Mouse (Mus musculus) olfactory bulb, adult 2 months (tissue): Measurements from ENCODE around the gene Rtp4. TPM values are rescaled to one million over a fixed set of nuclear protein-coding genes. Genes with fewer than 3 reads are reported as not detected.

Experiments used
- H3K27ac ChIP-seq: fragments of 200-500 bp; 2 replicates; pipeline ENCODE4 v1.5.1; 2012; ENCODE audit warnings: low read depth, low read length; ENCODE audit not compliant: insufficient read depth
- H3K4me1 ChIP-seq: fragments of 200-500 bp; 2 replicates; pipeline ENCODE4 v1.6.1; 2012; ENCODE audit warnings: low read length; ENCODE audit not compliant: control insufficient read depth, insufficient read depth
- H3K4me3 ChIP-seq: fragments of 200-500 bp; 2 replicates; pipeline ENCODE4 v1.5.1; 2012; ENCODE audit warnings: mild to moderate bottlenecking, low read depth, low read length, moderate library complexity; ENCODE audit not compliant: insufficient read depth
- CTCF ChIP-seq: fragments of 200-500 bp; IDR thresholded peaks from 2 replicates; pipeline ENCODE4 v1.5.1; 2012; ENCODE audit warnings: low read depth, mild to moderate bottlenecking, low read length, moderate library complexity; ENCODE audit not compliant: insufficient read depth
- POLR2A ChIP-seq: fragments of 200-500 bp; IDR thresholded peaks from 2 replicates; pipeline ENCODE4 v1.6.1; 2012; ENCODE audit warnings: mild to moderate bottlenecking, low read depth, low read length, moderate library complexity; ENCODE audit not compliant: insufficient read depth
- whole genome bisulfite sequencing: fragments of 180-500 bp; shearing (Covaris S2); methylation state at CpG from one replicate; pipeline ENCODE4 v1.1.7; 2018; 5-methylcytosine and 5-hydroxymethylcytosine counted together
- polyA plus RNA-seq: library from polyadenylated mRNA; stranded (reverse); fragments of >200 nt; gene quantifications from 2 replicates; pipeline ENCODE4 v1.2.4, GENCODE M21; 2012; ENCODE audit warnings: low replicate concordance; ENCODE audit not compliant: missing spikeins, insufficient read depth, insufficient read length

Rtp4 gene
- polyA plus RNA-seq, 1 experiment: not detected

- H3K4me3 ChIP-seq: no peak overlapping the region
- H3K4me1 ChIP-seq: no peaks in the 10 kb centered on the region
- H3K27ac ChIP-seq: no peak overlapping the region
- 91% methylated on average over 4 of the region's 4 CpGs for WGBS
- no peak for TF ChIP-seq POLR2A
- no peak for TF ChIP-seq CTCF
Observed at GRCm38 (mm10) chr16:23492783-23493182, 27.3 kb upstream of the Rtp4 start.

- Histone ChIP-seq H3K27ac (no peak overlapping the region), H3K4me1 (0 out of 2 replicates have a peak, but pooled peaks cover 2% of the 10 kb centered on the region), H3K4me3 (no peak overlapping the region)
- WGBS: 76% methylated on average over 8 of the region's 8 CpGs
- TF ChIP-seq POLR2A: no peak
- TF ChIP-seq CTCF: no peak
Observed at GRCm38 (mm10) chr16:23496245-23496924, 23.7 kb upstream of the Rtp4 start.

GRCm38 (mm10) chr16:23497440-23497839, 22.7 kb upstream of the Rtp4 start:
- Histone ChIP-seq H3K4me1 (0 out of 2 replicates have a peak, but pooled peaks cover 2% of the 10 kb centered on the region), H3K27ac (no peak overlapping the region), H3K4me3 (no peak overlapping the region)
- TF ChIP-seq POLR2A (no peak), CTCF (no peak)
- WGBS: 37% methylated on average over 3 of the region's 3 CpGs

GRCm38 (mm10) chr16:23497881-23498280, 22.2 kb upstream of the Rtp4 start:
- no peak overlapping the region for H3K4me3 ChIP-seq
- WGBS: 67% methylated on average over 1 of the region's 1 CpGs
- 0 out of 2 replicates have a peak, but pooled peaks cover 2% of the 10 kb centered on the region for H3K4me1 ChIP-seq
- no peak overlapping the region for H3K27ac ChIP-seq
- TF ChIP-seq CTCF (no peak), POLR2A (no peak)

DNA sequence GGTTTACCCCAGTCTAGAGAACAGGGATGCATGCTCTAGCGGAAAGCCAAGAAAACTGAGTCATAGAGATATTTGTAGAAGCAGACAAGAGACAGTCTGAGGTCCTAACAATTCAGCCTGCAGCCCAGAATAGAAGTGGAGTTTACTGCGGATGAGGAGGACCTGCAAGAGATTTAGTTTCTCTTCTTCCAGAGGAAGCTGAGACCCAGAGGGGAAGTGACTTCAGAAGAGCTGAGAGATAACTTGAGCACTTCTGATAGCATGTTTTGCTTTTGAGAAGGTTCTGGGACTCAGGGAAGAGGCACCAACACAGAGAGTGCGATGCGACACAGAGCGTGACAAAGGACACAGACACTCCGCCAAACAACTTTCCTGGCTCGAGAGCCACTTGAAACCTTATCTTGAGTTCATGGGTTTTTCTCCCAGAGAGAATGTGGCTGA, 21.4 kb upstream of the Rtp4 start:
- WGBS: 72% methylated on average over 7 of the region's 7 CpGs
- TF ChIP-seq CTCF (no peak), POLR2A (no peak)
- no peak overlapping the region for H3K27ac ChIP-seq
- 0 out of 2 replicates have a peak, but pooled peaks cover 2% of the 10 kb centered on the region for H3K4me1 ChIP-seq
- no peak overlapping the region for H3K4me3 ChIP-seq

- TF ChIP-seq CTCF: no peak
- TF ChIP-seq POLR2A: no peak
- Histone ChIP-seq H3K4me1 (0 out of 2 replicates have a peak, but pooled peaks cover 4% of the 10 kb centered on the region), H3K4me3 (no peak overlapping the region), H3K27ac (no peak overlapping the region)
- 88% methylated on average over 5 of the region's 5 CpGs for WGBS
Observed at GRCm38 (mm10) chr16:23500558-23500957, 19.5 kb upstream of the Rtp4 start.

- Histone ChIP-seq H3K4me1 (0 out of 2 replicates have a peak, but pooled peaks cover 4% of the 10 kb centered on the region), H3K4me3 (no peak overlapping the region), H3K27ac (no peak overlapping the region)
- TF ChIP-seq CTCF (no peak), POLR2A (no peak)
- WGBS: 87% methylated on average over 2 of the region's 2 CpGs
Observed at GRCm38 (mm10) chr16:23501288-23501687, 18.8 kb upstream of the Rtp4 start.

DNA sequence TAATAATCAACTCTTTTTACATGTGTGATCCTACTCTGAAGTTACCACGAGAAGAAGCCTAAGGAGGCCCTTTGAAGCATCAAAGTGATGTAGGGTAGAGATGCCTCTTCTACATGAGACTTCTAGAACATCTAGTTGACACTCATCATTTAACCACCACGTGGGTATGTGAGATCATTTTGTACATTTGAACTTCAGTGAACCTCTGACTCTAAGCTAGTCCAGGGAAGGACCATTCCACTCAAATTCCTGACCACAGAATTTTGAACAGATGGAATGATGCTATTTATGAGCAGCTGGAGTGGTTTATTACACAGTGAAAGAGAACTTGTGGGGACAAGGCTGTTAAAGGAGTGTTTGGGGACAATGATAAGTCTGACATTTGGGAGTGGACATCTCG, 17.6 kb upstream of the Rtp4 start:
- TF ChIP-seq POLR2A: no peak
- TF ChIP-seq CTCF: no peak
- no peak overlapping the region for H3K4me3 ChIP-seq
- 92% methylated on average over 3 of the region's 3 CpGs for WGBS
- 0 out of 2 replicates have a peak, but pooled peaks cover 4% of the 10 kb centered on the region for H3K4me1 ChIP-seq
- H3K27ac ChIP-seq: no peak overlapping the region

GRCm38 (mm10) chr16:23503351-23503750, 16.7 kb upstream of the Rtp4 start:
- Histone ChIP-seq H3K4me3 (no peak overlapping the region), H3K27ac (no peak overlapping the region), H3K4me1 (0 out of 2 replicates have a peak, but pooled peaks cover 4% of the 10 kb centered on the region)
- 74% methylated on average over 4 of the region's 4 CpGs for WGBS
- TF ChIP-seq POLR2A: no peak
- no peak for TF ChIP-seq CTCF

DNA sequence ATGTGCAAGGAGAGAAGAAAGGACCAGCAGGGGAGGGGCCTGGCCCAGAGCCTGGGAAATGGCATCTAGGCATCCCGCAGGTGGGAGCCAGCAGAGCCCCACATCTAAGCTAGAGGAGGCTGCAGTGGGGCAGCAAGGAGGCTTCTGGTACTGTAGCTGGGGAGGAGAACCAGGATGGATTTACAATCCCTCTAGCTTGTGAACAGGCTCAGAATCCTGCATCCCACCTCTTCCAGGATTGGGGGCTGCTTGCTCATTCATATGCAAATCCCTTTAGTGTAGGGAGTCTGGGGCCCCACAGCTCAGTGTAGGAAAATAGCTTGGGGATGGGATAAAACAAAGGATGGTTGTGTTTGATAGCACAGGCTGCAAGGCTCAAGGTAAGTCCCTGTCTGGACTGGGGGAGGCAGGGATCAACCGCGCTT, 15.8 kb upstream of the Rtp4 start:
- WGBS: 73% methylated on average over 3 of the region's 3 CpGs

More for the DNA sequence above, 15.8 kb upstream of the Rtp4 start:
- TF ChIP-seq POLR2A (no peak), CTCF (no peak)
- 0 out of 2 replicates have a peak, but pooled peaks cover 2% of the 10 kb centered on the region for H3K4me1 ChIP-seq
- H3K4me3 ChIP-seq: no peak overlapping the region
- H3K27ac ChIP-seq: no peak overlapping the region
